Mouse (Mus musculus) G1E (cell line): ENCODE results near the gene Gm10382. TPM values are rescaled to one million over a fixed set of nuclear protein-coding genes. Genes with fewer than 3 reads are reported as not detected.

Source experiments
- ATAC-seq: 2 replicates; pipeline ENCODE4 v1.8.0; 2016; ENCODE audit warnings: mild to moderate bottlenecking; ENCODE audit not compliant: insufficient number of reproducible peaks, poor library complexity, low FRiP score, severe bottlenecking; ENCODE audit errors: extremely low read depth
- DNase-seq: peaks from one replicate; pipeline ENCODE4 v3.0.0; 2012; ENCODE audit warnings: low spot score
- H3K27me3 ChIP-seq: 2 replicates; pipeline ENCODE4 v1.6.1; 2012; ENCODE audit warnings: mild to moderate bottlenecking, low read length, inconsistent platforms; ENCODE audit not compliant: insufficient read depth
- H3K36me3 ChIP-seq: replicated peaks from 2 replicates; pipeline ENCODE3; 2012; ENCODE audit warnings: mild to moderate bottlenecking, inconsistent platforms
- H3K4me1 ChIP-seq: 2 replicates; pipeline ENCODE4 v1.6.1; 2012; ENCODE audit warnings: low read depth, low read length, inconsistent platforms, mixed read lengths; ENCODE audit not compliant: insufficient read depth
- H3K4me3 ChIP-seq: 2 replicates; pipeline ENCODE4 v1.5.1; 2012; ENCODE audit warnings: low read depth, mild to moderate bottlenecking, inconsistent platforms, low read length, moderate library complexity, mixed read lengths
- H3K9me3 ChIP-seq: replicated peaks from 2 replicates; pipeline ENCODE4 v1.6.1; 2012; ENCODE audit warnings: inconsistent platforms
- CTCF ChIP-seq: IDR thresholded peaks from 2 replicates; pipeline ENCODE4 v1.5.1; 2012; ENCODE audit warnings: low read depth, low read length, inconsistent platforms, mixed read lengths
- GATA1 ChIP-seq: IDR thresholded peaks from 2 replicates; pipeline ENCODE4 v1.6.1; 2012; ENCODE audit warnings: borderline replicate concordance, low read length, inconsistent platforms, mixed read lengths
- GATA2 ChIP-seq: IDR thresholded peaks from 2 replicates; pipeline ENCODE4 v1.6.1; 2012; ENCODE audit warnings: low read depth, low read length, inconsistent platforms, borderline replicate concordance
- POLR2AphosphoS5 ChIP-seq: IDR thresholded peaks from 2 replicates; pipeline ENCODE4 v1.6.1; 2012; ENCODE audit warnings: low read depth, low read length, inconsistent platforms; ENCODE audit not compliant: insufficient replicate concordance
- TAL1 ChIP-seq: conservative IDR thresholded peaks from 2 replicates; pipeline ENCODE4 v1.6.1; 2012; ENCODE audit warnings: low read depth, low read length, inconsistent platforms, mixed read lengths
- polyA plus RNA-seq: library from polyadenylated mRNA; stranded (reverse); fragments of >175 nt; gene quantifications from 2 replicates; pipeline ENCODE4 v1.2.3, GENCODE M21; 2012
- total RNA-seq, 2 experiments: library from RNA; stranded (forward) in 1 of 2; stranded (reverse) in 1 of 2; fragments of 200-1000 nt in 1 of 2; fragments of >200 nt in 1 of 2; fragmentation: Nextera tagmentation in 1 of 2; gene quantifications; 2 replicates each; pipeline ENCODE4 v1.2.3; 2014 to 2017

Gm10382 gene
- total and polyA plus RNA-seq, 3 experiments = 0.22 TPM; not detected in 2

GRCm38 (mm10) chr5:125364851-125365429 lies 24.2 kb upstream of the Gm10382 start:
- ATAC-seq = no peak
- no peaks in the 10 kb centered on the region; the same call in 1 of the 2 replicates for H3K27me3 ChIP-seq
- peaks cover 5% of the 10 kb centered on the region; the same call in 1 of the 2 replicates for H3K4me1 ChIP-seq
- TF ChIP-seq POLR2AphosphoS5 = no peak
- no peak for TF ChIP-seq CTCF
- TF ChIP-seq GATA1 = no peak
- no peak for TF ChIP-seq GATA2
- H3K36me3 ChIP-seq = no peaks in the 10 kb centered on the region
- DNase-seq = no peak
- H3K4me3 ChIP-seq = no peak overlapping the region
- H3K9me3 ChIP-seq = no peaks in the 10 kb centered on the region

- ATAC-seq = no peak
- no peaks in the 10 kb centered on the region; the same call in 1 of the 2 replicates for H3K27me3 ChIP-seq
- H3K4me3 ChIP-seq = no peak overlapping the region
- DNase-seq = no peak
- no peak for TF ChIP-seq TAL1
- no peak for TF ChIP-seq GATA1
- no peak for TF ChIP-seq GATA2
- TF ChIP-seq CTCF = no peak
- no peak for TF ChIP-seq POLR2AphosphoS5
- peaks cover 5% of the 10 kb centered on the region; the same call in 1 of the 2 replicates for H3K4me1 ChIP-seq
- no peaks in the 10 kb centered on the region for H3K36me3 ChIP-seq
- H3K9me3 ChIP-seq = no peaks in the 10 kb centered on the region
These were observed 21.0 kb upstream of the Gm10382 start for GRCm38 (mm10) chr5:125368156-125368555.

DNA sequence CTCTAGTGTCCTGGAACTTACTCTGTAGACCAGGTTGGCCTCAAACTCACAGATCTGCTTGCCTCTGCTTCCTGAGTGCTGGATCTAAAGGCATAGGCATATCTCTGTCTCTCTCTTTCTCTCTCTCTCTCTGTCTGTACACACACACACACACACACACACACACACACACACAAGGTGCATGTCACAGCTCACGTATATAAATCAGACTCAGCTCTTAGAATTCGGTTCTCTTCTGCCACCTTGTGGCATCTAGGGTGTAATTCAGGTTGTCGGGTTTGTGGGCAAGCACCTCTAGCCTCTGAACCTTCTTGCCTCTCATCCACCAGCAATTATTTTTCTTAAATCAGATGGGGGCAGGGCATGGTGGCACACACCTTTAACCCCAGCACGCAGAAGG lies 20.6 kb upstream of the Gm10382 start:
- Histone ChIP-seq H3K4me3 (no peak overlapping the region), H3K4me1 (peaks cover 5% of the 10 kb centered on the region; the same call in 1 of the 2 replicates), H3K27me3 (no peaks in the 10 kb centered on the region; the same call in 1 of the 2 replicates), H3K9me3 (peaks cover 1% of the 10 kb centered on the region; the same call in 1 of the 2 replicates), H3K36me3 (no peaks in the 10 kb centered on the region)
- TF ChIP-seq POLR2AphosphoS5 (no peak), GATA2 (no peak), TAL1 (no peak), CTCF (peak; percentile 26; the same call in 1 of the 2 replicates), GATA1 (no peak)
- ATAC-seq = no peak
- peak; percentile 28 for DNase-seq

- no peak overlapping the region for H3K4me3 ChIP-seq
- H3K36me3 ChIP-seq = no peaks in the 10 kb centered on the region
- TF ChIP-seq GATA2 (no peak), GATA1 (no peak), TAL1 (no peak), CTCF (no peak), POLR2AphosphoS5 (no peak)
- H3K27me3 ChIP-seq = no peaks in the 10 kb centered on the region
- peaks cover 5% of the 10 kb centered on the region; the same call in 1 of the 2 replicates for H3K4me1 ChIP-seq
- DNase-seq (no peak), ATAC-seq (no peak)
- H3K9me3 ChIP-seq = peaks cover 6% of the 10 kb centered on the region; the same call in 1 of the 2 replicates
These were observed 18.0 kb upstream of the Gm10382 start for GRCm38 (mm10) chr5:125370950-125371693.

DNA sequence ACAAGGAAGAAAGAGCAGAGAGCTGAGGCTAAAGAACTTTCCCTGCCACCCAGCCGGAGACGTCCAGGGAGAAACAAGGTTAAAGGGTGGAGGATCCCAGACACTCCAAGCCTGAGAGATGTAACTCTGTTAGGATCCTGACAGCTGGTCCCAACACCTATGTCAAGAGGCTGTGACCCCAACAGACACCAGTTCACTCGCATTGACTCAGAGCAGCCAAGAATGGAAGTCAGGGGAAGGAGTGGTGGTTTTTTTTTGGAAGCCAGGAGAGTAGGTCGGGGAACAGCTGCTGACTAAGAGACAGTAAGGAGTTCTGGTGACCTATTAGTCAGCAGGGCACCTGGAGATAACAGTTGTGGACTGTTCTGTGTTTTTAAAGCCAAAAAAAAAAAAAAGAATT lies 17.1 kb upstream of the Gm10382 start:
- Histone ChIP-seq H3K36me3 (no peaks in the 10 kb centered on the region), H3K27me3 (no peaks in the 10 kb centered on the region), H3K9me3 (peaks cover 6% of the 10 kb centered on the region; the same call in 1 of the 2 replicates), H3K4me3 (no peak overlapping the region), H3K4me1 (peaks cover 5% of the 10 kb centered on the region; the same call in 1 of the 2 replicates)
- TF ChIP-seq POLR2AphosphoS5 (no peak), GATA2 (no peak), TAL1 (no peak), GATA1 (no peak), CTCF (no peak)
- DNase-seq = no peak
- no peak for ATAC-seq

DNA sequence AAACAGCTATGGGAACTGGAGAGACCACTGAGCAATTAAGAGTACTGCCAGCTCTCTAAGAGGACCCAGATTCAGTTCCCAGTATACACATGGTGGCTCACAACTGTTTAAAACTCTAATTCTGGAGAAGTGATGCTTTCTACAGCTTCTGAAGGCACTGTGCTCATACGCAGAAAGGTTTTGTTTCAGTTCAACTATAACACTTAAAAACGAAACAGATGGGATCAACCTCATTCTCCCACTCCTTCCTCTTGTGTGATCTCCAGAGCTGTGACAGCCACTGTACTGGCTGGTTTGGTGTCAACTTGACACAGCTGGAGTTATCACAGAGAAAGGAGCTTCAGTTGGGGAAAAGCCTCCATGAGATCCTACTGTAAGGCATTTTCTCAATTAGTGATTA lies 13.3 kb upstream of the Gm10382 start:
- no peaks in the 10 kb centered on the region for H3K27me3 ChIP-seq
- ATAC-seq = no peak
- TF ChIP-seq GATA2 = no peak
- no peak for TF ChIP-seq TAL1
- TF ChIP-seq CTCF = no peak
- TF ChIP-seq POLR2AphosphoS5 = no peak
- TF ChIP-seq GATA1 = no peak
- no peak for DNase-seq
- peaks cover 6% of the 10 kb centered on the region; the same call in 1 of the 2 replicates for H3K9me3 ChIP-seq
- no peaks in the 10 kb centered on the region for H3K36me3 ChIP-seq
- H3K4me1 ChIP-seq = no peaks in the 10 kb centered on the region
- no peak overlapping the region for H3K4me3 ChIP-seq
